Mouse (Mus musculus): ENCODE results near the gene Esrra. TPM values are rescaled to one million over a fixed set of nuclear protein-coding genes. Genes with fewer than 3 reads are reported as not detected.
A peak's percentile ranks its signal among the peaks of the same experiment; 100 is the strongest.
"Not testable (repeated sequence)": the region's sequence is repeated elsewhere in the genome, so short reads cannot be mapped to it uniquely, and the experiment has no call there.

Esrra gene
- polyA plus RNA-seq, 1 experiment from 2014 or later: 3.8 TPM

GRCm38 (mm10) chr19:6895608-6896305 lies 25.9 kb downstream of the Esrra start:
- not testable (repeated sequence) for H3K9ac ChIP-seq; H3K4me2 ChIP-seq; H3K4me3 ChIP-seq (replicated peaks); H3K36me3 ChIP-seq (replicated peaks); H3K4me1 ChIP-seq (replicated peaks); H3K27ac ChIP-seq (replicated peaks); ATAC-seq (ENCODE audit: insufficient read depth); H3K27me3 ChIP-seq; H3K9me3 ChIP-seq (replicated peaks)
- WGBS (ENCODE audit: insufficient replicate concordance): 60% methylated on average over 18 of the region's 18 CpGs

- no peaks in the 10 kb centered on the region for H3K27me3 ChIP-seq
- H3K4me3 ChIP-seq (replicated peaks): no peak overlapping the region
- 79% methylated on average over 14 of the region's 14 CpGs for WGBS (ENCODE audit: insufficient replicate concordance)
- no peak overlapping the region for H3K9ac ChIP-seq
- ATAC-seq (ENCODE audit: insufficient read depth): no peak
- no peak overlapping the region for H3K27ac ChIP-seq (replicated peaks)
- no peak overlapping the region for H3K4me2 ChIP-seq
- no peaks in the 10 kb centered on the region for H3K4me1 ChIP-seq (replicated peaks)
- H3K36me3 ChIP-seq (replicated peaks): no peaks in the 10 kb centered on the region
- H3K9me3 ChIP-seq (replicated peaks): no peaks in the 10 kb centered on the region
Measured at GRCm38 (mm10) chr19:6893731-6894451, 27.7 kb downstream of the Esrra start.

GRCm38 (mm10) chr19:6892512-6892911 lies 29.1 kb downstream of the Esrra start:
- no peak overlapping the region for H3K4me3 ChIP-seq (replicated peaks)
- no peak overlapping the region for H3K27ac ChIP-seq (replicated peaks)
- 49% methylated on average over 4 of the region's 4 CpGs for WGBS (ENCODE audit: insufficient replicate concordance)
- no peak for ATAC-seq (ENCODE audit: insufficient read depth)
- H3K4me2 ChIP-seq: no peak overlapping the region
- H3K4me1 ChIP-seq (replicated peaks): no peaks in the 10 kb centered on the region
- no peak overlapping the region for H3K9ac ChIP-seq
- H3K9me3 ChIP-seq (replicated peaks): no peaks in the 10 kb centered on the region
- no peaks in the 10 kb centered on the region for H3K27me3 ChIP-seq
- H3K36me3 ChIP-seq (replicated peaks): no peaks in the 10 kb centered on the region

GRCm38 (mm10) chr19:6877965-6878364 lies 43.6 kb downstream of the Esrra start:
- no peaks in the 10 kb centered on the region for H3K9me3 ChIP-seq (replicated peaks)
- no peak for ATAC-seq (ENCODE audit: insufficient read depth)
- no peak overlapping the region for H3K4me2 ChIP-seq
- 67% methylated on average over 4 of the region's 4 CpGs for WGBS (ENCODE audit: insufficient replicate concordance)
- no peaks in the 10 kb centered on the region for H3K27me3 ChIP-seq
- no peaks in the 10 kb centered on the region for H3K4me1 ChIP-seq (replicated peaks)
- H3K9ac ChIP-seq: no peak overlapping the region
- no peak overlapping the region for H3K27ac ChIP-seq (replicated peaks)
- H3K36me3 ChIP-seq (replicated peaks): no peaks in the 10 kb centered on the region
- H3K4me3 ChIP-seq (replicated peaks): no peak overlapping the region

GRCm38 (mm10) chr19:6876799-6877198 lies 44.8 kb downstream of the Esrra start:
- Histone ChIP-seq H3K36me3 (replicated peaks) (no peaks in the 10 kb centered on the region), H3K9me3 (replicated peaks) (no peaks in the 10 kb centered on the region), H3K27me3 (no peaks in the 10 kb centered on the region), H3K9ac (no peak overlapping the region), H3K4me2 (no peak overlapping the region), H3K27ac (replicated peaks) (no peak overlapping the region), H3K4me1 (replicated peaks) (peaks cover 9% of the 10 kb centered on the region), H3K4me3 (replicated peaks) (no peak overlapping the region)
- no peak for ATAC-seq (ENCODE audit: insufficient read depth)

- H3K27me3 ChIP-seq: no peaks in the 10 kb centered on the region
- WGBS (ENCODE audit: insufficient replicate concordance): 63% methylated on average over 6 of the region's 6 CpGs
- H3K4me1 ChIP-seq (replicated peaks): peaks cover 18% of the 10 kb centered on the region
- no peaks in the 10 kb centered on the region for H3K9me3 ChIP-seq (replicated peaks)
- no peak overlapping the region for H3K4me2 ChIP-seq
- no peak overlapping the region for H3K9ac ChIP-seq
- no peaks in the 10 kb centered on the region for H3K36me3 ChIP-seq (replicated peaks)
- no peak for ATAC-seq (ENCODE audit: insufficient read depth)
- no peak overlapping the region for H3K27ac ChIP-seq (replicated peaks)
- H3K4me3 ChIP-seq (replicated peaks): no peak overlapping the region
Measured at GRCm38 (mm10) chr19:6875834-6876233, 45.8 kb downstream of the Esrra start.

GRCm38 (mm10) chr19:6874257-6874656 lies 47.4 kb downstream of the Esrra start:
- 31% methylated on average over 1 of the region's 1 CpGs for WGBS (ENCODE audit: insufficient replicate concordance)
- Histone ChIP-seq H3K4me3 (replicated peaks) (no peak overlapping the region), H3K27ac (replicated peaks) (no peak overlapping the region), H3K9me3 (replicated peaks) (no peaks in the 10 kb centered on the region), H3K4me1 (replicated peaks) (peaks cover 25% of the 10 kb centered on the region), H3K9ac (no peak overlapping the region), H3K27me3 (no peaks in the 10 kb centered on the region), H3K36me3 (replicated peaks) (no peaks in the 10 kb centered on the region), H3K4me2 (no peak overlapping the region)
- no peak for ATAC-seq (ENCODE audit: insufficient read depth)

GRCm38 (mm10) chr19:6872701-6873100 lies 48.9 kb downstream of the Esrra start:
- WGBS (ENCODE audit: insufficient replicate concordance): 47% methylated on average over 3 of the region's 3 CpGs
- no peak overlapping the region for H3K4me2 ChIP-seq
- H3K4me3 ChIP-seq (replicated peaks): no peak overlapping the region
- H3K27me3 ChIP-seq: no peaks in the 10 kb centered on the region
- no peaks in the 10 kb centered on the region for H3K9me3 ChIP-seq (replicated peaks)
- H3K9ac ChIP-seq: no peak overlapping the region
- peaks cover 29% of the 10 kb centered on the region for H3K4me1 ChIP-seq (replicated peaks)
- ATAC-seq (ENCODE audit: insufficient read depth): no peak
- H3K27ac ChIP-seq (replicated peaks): 0 out of 2 replicates have a peak overlapping the region, but pooled peaks have one; percentile 1
- H3K36me3 ChIP-seq (replicated peaks): no peaks in the 10 kb centered on the region

GRCm38 (mm10) chr19:6871574-6872271 lies 49.9 kb downstream of the Esrra start:
- H3K27me3 ChIP-seq: no peaks in the 10 kb centered on the region
- ATAC-seq (ENCODE audit: insufficient read depth): no peak; the same call in 1 of the 2 replicates
- peak overlapping the region; percentile 1; the same call in 1 of the 2 replicates for H3K27ac ChIP-seq (replicated peaks)
- peaks cover 29% of the 10 kb centered on the region for H3K4me1 ChIP-seq (replicated peaks)
- H3K4me2 ChIP-seq: peak overlapping the region; percentile 32
- H3K36me3 ChIP-seq (replicated peaks): no peaks in the 10 kb centered on the region
- no peak overlapping the region for H3K4me3 ChIP-seq (replicated peaks)
- H3K9me3 ChIP-seq (replicated peaks): no peaks in the 10 kb centered on the region
- H3K9ac ChIP-seq: no peak overlapping the region
- 47% methylated on average over 5 of the region's 5 CpGs for WGBS (ENCODE audit: insufficient replicate concordance)

GRCm38 (mm10) chr19:6869355-6869754 lies 52.3 kb downstream of the Esrra start:
- Histone ChIP-seq H3K4me2 (peak overlapping the region; percentile 76), H3K4me1 (replicated peaks) (peaks cover 29% of the 10 kb centered on the region), H3K4me3 (replicated peaks) (peak overlapping the region; percentile 56), H3K9me3 (replicated peaks) (no peaks in the 10 kb centered on the region), H3K27me3 (no peaks in the 10 kb centered on the region), H3K36me3 (replicated peaks) (no peaks in the 10 kb centered on the region), H3K9ac (peak overlapping the region; percentile 58), H3K27ac (replicated peaks) (peak overlapping the region; percentile 75)
- whole genome bisulfite sequencing (ENCODE audit: insufficient replicate concordance): 0% methylated on average over 5 of the region's 5 CpGs
- peak; percentile 54 for ATAC-seq (ENCODE audit: insufficient read depth)

- Histone ChIP-seq H3K27ac (replicated peaks) (no peak overlapping the region), H3K4me3 (replicated peaks) (no peak overlapping the region), H3K9me3 (replicated peaks) (no peaks in the 10 kb centered on the region), H3K27me3 (no peaks in the 10 kb centered on the region), H3K9ac (no peak overlapping the region), H3K36me3 (replicated peaks) (no peaks in the 10 kb centered on the region), H3K4me2 (no peak overlapping the region), H3K4me1 (replicated peaks) (peaks cover 16% of the 10 kb centered on the region)
- no peak for ATAC-seq (ENCODE audit: insufficient read depth)
- WGBS (ENCODE audit: insufficient replicate concordance): 79% methylated on average over 4 of the region's 4 CpGs
Measured at GRCm38 (mm10) chr19:6861451-6861850, 60.2 kb downstream of the Esrra start.
